Mouse (Mus musculus) spleen, adult 12 weeks (tissue): Measurements from ENCODE around the gene Sumf1.

Source experiments
- DNase-seq: peaks from one replicate; pipeline ENCODE4 v3.0.0; 2022; ENCODE audit warnings: low spot score

The Sumf1 gene

DNA sequence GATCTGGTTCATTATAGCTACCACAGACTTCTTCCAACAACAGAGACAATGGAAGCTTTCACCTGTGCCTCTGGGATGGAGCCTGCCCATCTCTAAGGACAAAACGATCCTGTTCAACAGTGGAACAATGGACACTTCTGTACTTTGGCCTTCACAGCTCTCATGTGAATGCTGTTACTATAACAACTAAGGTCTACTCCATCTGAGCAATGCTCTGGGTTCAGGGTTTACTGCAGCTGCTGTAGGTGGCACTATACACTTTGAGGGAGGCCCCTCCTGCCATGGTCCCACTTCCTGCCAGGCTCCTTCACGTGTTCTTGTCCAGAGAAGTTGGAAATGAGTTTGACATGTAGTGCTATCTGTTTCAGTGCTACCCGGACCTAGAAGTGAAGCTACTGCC, 36.9 kb downstream of the Sumf1 start:
- DNase-seq: no peak

DNA sequence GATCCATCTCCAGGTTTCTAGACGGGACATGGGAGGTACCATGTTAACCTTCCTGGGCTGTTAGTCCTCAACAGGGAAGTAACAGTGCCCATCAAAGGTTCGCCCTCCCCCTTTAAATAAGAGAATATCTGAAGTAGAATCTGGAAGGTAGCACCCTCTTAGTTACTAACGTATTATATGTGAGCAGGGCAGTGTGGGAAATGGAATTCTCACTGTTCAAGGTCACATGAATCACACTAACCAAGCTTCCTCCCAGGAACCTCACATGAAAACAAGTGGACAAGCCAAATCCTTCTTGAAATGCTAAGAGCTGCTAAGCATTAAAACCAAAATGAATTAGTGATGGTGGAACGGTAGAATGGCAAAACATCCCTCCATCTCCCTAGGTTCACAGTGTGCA, 38.7 kb downstream of the Sumf1 start:
- DNase-seq: no peak

DNA sequence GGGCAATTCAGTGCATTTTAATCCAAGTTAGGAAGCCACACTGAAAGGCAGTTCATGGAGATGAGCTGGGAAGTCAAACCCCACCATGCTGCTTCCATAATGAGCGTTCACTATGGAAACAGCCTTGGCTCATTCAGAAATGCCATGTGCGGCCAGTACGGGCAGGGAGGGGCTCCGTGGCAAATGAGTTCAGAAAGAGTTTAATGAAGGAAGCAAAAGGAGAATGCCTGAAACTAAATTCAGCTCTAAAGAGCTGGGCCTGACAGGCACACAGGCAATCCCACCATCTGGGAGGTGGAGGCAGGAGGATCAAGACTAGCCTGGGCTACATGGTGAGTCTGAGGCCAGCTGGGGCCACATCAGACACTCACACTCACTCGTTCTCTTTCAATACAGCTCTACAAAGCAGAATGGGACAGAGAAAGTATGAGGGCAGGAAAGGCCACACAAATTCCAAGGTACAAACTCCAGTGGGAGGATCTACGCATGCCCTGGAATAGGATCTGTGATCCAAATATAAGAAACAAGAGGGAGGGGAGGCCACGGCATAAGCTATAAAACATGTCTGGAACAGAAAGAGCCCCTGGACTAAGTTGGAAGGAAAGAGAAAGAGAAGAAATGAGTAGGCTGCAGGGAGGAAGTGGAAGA, 39.3 kb downstream of the Sumf1 start:
- DNase-seq: no peak

DNA sequence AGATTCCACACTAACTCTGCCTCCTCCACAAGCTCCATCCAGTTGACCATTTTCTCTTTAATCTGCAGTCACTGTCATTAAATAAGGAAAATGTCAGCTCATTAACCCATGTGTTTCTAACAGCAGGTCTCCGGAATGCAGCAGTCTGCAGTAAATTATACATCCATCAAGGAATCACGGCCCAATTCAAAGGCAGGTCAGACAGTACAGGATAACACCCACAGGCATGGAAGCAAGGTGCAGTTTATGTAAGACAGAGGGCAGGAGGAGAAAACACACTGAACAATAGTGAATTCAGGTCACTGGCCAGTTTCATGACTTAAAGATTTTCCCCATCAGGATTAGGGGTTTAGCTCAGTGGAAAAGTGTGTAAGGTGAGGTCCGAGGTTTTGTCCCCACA, 40.1 kb downstream of the Sumf1 start:
- no peak for DNase-seq

DNA sequence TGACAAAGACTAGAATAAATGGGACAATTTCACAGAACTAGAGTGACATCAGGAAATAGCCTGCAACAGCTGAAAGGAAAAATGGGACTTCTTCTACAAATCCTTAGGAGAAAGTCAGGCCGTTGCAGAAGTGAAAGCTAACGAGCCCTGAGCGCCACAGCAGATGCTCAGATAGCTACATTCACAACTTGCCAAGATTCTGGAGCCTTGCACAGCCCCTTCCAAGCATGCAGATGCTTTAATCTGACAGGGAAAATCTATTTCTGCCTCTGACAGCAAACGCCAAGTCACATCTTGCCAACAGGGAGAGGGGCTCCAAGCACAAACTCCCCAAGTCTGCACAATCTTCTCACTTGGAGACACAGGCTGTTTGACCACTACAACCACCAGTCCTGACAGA, 42.6 kb downstream of the Sumf1 start:
- DNase-seq: no peak

DNA sequence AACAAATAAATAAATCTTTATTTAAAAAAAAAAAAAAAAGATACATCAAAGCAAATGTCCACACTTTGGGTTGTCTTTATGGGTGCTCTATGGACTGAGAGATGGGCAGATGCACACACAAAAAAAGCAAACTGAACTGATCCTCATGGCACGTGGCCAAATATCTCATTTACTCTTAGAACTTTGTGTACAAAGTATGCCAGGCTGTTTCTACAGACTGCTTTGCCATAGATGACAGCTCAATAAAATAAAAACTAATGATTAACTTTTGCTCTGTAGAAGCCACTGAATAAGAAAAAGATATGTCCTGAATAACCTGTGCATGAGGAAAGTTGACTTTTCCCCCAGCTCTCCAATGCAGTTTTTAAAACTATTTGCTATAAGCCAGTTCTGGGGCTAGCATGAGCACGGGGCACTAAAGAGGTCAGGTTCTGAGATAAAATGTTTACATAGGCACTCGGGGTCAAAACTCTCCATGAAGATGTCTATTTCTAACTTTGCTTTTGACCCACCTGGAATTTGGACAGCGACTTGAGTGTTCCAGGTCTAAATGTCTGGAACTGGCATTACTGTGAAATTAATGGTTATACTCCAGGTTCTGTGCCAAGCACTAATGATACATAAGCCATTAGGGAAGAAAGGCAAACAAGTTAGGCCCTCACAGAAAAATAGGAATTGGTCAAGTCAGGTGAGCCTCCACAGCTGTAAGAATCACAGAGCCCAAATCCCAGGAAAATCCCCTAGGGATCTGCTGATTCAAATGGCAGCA, 44.5 kb downstream of the Sumf1 start:
- no peak for DNase-seq

DNA sequence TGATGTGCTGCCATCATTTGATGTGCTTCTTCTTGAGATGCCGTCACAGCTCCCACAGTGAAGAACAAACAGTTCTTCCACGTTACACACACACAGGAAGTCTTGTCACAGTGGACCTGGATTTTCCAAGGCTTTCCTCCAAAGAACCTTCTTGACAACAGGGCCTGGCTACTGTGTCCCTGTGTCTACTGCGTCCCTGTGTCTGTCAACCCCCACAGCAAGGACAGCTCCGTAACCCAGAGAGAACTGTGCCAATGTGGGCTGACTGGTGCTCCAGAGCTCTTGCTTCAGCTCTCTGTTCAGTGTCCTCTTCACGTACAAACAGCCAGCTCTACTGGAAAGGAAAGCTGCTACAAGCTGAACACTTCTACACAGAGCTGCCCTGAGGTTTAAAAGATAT, 48.4 kb downstream of the Sumf1 start:
- DNase-seq: no peak

DNA sequence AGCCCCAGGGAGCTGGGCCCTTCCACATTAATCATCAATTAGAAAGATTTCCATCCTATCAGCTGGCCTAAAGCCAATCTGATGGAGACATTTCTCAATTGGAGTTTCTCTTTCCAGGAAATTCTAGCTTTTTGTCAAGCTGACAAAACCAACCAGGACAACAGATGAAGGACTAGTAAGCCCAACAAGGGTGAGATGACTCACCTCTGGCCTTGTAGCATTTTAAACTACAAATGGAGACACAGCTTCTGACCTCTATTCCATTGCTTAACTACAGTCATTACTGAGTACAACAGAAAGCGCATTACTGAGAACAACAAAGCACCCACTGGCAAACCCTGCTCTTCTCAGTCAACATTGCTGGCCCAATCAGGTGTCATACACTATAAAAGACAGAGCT, 49.1 kb downstream of the Sumf1 start:
- DNase-seq: no peak

DNA sequence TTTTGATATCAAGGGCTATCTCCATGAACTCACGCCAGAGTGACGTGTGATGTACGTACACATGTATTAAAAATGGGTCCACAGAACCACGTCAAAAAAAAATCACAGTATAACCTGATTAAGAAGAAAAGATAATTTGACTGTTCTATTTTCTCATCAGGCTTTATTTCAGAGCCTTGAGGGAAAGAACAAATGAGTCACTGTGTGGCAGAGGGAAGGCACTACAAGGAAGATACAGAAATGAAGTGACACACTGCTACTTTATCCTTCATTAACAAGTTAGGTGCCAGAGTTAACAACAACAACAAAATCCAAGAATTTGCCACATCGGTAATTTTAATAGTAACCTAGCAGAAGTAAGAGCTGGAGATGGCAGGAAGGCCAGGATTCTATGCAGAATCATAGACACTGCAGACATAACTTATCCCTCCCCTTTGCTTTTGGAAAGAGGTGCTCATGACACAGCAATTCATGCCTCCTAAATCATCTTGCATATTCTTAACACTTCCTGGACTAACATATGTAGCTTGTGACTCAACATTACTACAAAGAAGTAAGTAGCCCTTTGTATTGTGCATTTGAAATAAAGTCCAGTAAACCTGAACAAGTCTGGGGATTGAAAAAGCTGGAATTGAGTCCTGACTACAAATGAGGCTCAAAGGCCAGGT, 53.0 kb downstream of the Sumf1 start:
- DNase-seq: no peak

DNA sequence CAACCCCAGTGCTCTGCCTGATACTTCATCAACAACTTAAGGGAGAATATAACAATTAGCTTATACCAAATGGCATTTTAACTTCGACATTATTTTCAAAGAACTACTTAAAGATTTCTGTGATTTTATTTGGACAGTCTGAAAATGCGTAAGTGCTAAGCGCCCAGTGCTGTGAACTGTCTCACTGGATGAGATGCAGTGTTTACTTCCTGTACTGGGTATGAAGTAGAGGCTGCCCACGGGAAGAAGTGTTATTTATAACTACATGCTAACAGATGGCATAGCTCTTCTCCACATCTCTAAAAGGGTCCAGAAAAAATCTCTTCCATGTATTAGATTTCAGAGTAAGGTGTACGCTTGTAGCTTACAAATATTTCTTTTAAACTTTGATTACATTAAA, 54.7 kb downstream of the Sumf1 start:
- no peak for DNase-seq

DNA sequence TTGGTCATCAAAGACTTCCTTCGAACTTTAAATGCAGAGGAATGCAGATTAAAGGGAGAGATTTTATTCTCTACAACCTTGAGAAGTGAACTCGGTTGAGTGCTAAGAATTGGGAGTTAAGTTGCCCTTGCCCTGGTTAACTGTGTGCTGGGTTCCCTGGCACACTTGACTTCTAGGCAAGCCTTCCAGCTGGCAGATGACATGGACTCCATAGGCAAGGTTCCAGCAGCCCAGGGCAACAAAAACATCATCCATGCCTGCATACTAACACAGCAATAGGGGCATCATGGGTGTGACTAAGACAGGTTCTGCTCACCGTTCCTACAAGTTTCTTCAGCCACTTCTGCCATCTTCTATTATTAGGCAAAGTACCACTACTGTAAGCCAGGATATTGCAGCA, 58.8 kb downstream of the Sumf1 start:
- DNase-seq: no peak

DNA sequence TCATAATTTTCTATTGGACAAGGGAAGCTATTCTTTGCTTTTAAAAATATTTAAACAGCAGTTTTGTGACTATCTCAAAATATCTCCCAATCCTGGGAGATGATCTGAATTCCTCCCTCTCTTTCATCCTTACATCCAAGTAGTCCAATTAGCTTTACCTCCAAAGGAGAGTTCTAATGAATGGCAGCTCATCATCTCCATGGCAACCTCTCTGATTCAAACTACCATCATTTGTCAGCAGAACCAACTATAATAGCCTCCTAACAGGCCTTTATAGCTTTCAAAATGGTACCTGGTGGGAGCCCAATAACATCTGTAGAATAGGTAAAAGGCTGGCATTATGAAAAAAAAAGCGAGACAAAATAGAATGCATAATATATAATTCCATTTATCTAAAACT, 59.9 kb downstream of the Sumf1 start:
- no peak for DNase-seq

DNA sequence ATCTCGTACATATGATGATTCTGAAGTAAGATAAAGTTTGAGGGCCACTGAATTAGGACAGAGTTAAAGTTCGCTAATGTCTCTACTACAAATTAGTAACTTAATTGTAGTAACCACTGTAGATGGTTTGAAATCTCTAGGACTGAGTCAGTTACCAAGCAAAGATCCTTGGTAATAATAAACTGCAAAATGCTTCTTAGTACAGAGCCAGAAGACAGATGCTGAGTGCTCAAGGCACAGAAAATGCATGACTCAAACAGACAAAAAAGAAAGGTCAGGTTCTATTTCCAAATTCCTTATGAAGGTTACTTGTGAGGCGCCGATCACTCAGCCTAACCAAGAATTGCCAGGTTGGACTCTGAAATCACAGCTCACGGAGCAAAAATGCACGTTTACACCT, 67.5 kb downstream of the Sumf1 start:
- DNase-seq: no peak

DNA sequence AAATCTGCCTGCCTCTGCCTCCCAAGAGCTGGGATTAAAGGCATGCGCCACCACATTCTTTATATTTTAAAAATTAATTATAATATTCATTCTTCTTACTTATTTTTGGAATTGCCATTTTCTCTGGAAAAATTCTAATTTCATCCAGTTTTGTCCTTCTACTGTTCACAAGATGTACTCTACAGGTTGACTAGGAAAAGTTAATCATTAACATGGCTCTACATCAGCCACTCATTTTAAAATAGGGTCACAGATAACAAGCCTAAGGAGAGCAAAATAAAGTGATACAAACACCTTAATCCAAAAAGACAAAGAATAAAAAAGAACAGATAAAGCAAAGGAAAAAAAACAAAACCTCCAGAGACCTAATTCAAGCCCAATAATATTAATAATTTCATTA, 70.4 kb downstream of the Sumf1 start:
- DNase-seq: no peak

DNA sequence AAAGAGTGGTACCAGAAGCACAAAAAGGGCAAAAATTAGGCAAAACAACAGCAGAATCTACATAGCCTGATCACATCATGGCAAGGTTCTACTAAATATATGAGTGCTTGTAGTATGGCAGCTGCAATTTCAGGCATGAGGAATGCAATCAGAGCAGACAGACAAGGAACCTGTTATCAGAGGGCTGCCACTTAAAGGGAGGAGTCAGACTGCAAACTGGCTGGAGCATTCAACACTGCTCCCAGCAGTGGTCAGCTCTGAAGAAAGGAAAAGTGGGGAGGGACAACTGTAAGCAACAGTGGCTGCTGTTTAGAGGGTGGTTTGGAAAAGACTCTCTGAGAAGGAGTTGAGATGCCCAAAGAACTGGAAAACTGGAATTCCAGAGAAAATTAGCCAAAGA, 73.7 kb downstream of the Sumf1 start:
- no peak for DNase-seq

DNA sequence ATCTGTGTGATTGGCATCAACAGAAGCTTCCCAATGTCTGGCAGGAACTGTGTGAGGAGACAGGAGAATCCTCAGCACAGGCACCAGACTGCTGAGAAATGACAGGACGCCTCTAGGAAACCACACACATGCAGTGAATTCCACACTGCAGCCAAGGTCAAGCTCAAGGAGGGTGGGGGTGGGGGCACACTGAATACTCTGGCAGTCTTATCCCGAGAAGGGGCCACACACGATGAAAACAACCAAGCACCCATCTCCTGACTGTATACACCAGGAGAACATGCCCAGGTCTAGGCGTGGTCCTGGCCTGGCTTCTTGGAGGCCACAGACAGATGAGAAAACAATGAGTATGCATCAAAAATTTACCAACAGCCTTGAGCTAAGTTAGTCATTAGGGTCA, 75.0 kb downstream of the Sumf1 start:
- no peak for DNase-seq

DNA sequence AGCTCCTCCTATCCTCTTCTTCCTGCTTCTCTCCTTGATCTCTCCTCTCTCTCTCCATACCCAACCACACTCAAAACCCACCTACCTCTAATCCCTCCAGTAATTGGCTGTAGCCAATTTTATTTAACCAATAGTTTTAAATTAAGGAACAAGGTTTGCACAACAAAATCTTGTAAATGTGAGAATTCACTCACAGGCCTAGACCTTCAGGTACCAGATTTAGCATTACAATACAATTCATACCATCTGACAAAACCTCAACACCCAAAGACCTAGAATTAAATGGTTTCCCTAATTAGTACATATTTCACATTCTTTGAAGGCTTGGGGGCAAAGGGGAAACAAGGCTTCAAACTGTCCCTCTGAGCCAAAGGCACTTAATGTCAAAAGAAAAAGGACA, 78.0 kb downstream of the Sumf1 start:
- DNase-seq: no peak

DNA sequence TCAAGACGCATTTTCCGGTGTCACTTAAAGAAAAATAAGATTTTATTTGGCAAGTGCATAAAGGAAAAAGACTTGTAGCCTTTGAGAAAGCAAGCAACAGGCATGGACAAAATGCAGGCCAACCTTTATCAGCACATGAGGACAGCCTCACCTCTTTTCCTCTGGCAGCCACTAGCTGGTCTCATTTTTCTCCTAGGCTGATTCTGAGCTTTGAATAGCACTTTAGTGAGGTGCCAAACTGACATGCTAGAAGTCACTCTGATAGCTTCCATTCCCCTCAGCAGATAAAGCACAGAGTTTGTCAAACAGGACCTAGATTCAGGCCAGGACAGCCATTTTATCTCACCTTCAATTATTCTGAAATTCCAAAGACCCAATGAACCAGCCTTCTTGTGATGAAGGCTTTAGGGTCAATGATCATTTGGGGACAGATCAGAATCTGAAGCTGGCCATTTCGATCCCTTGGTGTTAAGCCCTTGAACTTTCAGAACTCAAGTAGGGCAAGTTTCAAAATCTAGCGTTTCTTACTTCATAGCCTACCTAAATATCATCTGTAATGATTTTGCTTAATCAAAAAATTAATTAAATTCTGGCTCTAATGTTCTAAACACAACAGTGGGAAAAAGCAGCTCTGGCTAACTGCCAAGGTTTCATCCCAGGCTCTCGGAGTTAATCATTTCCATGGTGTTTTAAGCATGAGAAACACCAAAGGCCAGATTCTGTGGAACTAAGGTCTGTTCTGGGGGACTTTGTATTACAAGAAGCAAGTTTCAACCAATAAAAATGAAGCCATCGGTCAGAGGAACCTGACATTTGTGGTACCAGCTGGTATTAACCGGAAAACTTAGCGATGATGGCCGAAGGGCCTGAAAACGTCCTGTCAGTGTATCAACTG, 83.2 kb downstream of the Sumf1 start:
- DNase-seq: no peak

DNA sequence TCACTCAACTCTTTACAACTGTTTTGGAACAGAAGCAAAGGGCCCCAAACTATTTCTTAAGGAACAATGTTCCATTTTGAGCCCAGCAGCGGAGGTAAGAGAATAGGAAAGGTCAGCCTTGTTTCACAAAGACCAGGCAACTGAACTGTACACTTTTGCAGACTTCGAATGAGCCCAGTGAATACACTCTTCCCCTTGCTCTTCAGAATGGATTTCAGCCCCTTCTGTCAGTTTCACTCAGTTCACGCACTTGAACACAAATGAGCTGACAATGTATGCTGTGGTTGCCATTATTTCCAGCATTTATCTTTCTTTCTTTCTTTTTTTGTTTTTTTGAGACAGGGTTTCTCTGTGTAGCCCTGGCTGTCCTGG, 86.5 kb downstream of the Sumf1 start:
- DNase-seq: no peak

DNA sequence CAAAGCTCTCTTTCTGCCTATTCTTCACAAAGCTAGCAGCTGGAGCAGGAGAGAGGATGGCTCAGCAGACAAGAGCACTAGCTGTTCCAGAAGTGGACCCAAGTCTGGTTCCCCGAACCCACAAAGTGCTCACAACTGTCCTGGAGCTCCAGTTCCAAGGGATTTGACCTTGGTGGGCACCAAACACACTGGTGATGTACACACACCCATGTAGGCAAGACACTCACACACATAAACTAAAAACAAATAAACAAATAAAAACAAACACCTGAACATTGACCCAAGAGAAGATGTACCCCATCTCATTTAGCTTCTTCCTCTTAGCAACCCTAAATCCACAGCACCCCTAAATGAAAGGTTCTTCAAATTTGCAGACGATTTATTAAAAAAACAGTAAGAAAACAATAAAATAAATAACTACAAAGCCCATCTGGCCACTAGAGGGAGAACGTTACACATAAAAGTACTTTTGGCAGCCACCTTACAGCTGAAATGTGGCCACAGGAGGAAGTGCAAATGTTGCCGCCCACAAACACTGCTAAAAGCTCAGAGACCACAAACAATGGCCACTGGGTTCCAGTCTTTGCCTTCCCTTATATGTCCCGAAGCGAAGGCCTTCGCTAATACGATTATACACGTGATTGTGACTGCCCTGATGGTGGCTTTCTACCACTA, 87.1 kb downstream of the Sumf1 start:
- peak; percentile 18 for DNase-seq

DNA sequence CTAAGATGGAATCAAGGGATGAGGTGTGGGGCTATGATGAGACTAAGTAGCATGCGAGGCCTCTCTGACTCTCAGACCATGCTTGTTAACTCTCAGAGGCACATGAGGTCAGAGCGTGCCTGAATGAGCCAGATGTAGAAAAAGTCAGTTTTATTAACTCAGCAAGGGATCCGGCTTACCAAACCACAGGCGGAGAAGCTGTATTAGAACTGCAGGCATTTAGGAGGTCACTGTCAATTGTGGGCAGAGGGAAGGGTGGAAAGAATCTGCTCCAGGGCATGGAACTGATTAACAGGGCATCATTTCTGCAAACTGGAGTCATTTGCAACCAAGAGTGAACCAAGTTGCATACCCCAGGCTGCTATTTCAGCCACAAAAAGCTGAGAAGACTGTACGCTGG, 89.9 kb downstream of the Sumf1 start:
- DNase-seq: no peak

DNA sequence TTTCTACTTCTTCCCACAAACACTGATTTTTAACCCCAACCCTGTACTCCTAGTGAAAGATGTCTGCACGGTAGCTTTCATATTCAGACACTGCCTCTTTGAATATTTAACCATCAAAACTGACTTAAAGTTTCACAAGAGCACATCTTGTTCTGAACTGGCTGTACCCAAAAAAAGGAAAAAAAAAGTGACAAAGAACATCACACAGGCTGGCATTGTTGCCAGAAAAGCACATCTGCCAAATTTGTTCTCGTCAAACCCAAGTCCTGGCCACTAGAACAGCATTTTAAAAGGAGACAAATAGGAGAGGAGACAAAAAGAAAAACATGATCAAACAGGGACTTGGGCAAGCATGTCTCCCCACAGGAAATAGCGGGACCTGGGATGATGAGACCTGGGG, 91.9 kb downstream of the Sumf1 start:
- DNase-seq: no peak
